Mouse (Mus musculus): Measurements from ENCODE around the gene Nwd1.

Nwd1 gene

GRCm38 (mm10) chr8:72716594-72716993 lies 70.1 kb downstream of the Nwd1 start:
- DNase-seq = no peak

- DNase-seq = no peak
These were observed 74.0 kb downstream of the Nwd1 start for GRCm38 (mm10) chr8:72720541-72720940.

GRCm38 (mm10) chr8:72722769-72723650 lies 76.5 kb downstream of the Nwd1 start, which contains the start of gene Sin3b:
Sin3b (plus strand) TSS chr8:72723285.
- DNase-seq = peak; percentile 98

- DNase-seq = no peak
These were observed 77.1 kb downstream of the Nwd1 start for GRCm38 (mm10) chr8:72723651-72724001.

GRCm38 (mm10) chr8:72728636-72729035 lies 82.1 kb downstream of the Nwd1 start:
- no peak for DNase-seq

- DNase-seq = peak; percentile 71
These were observed 88.5 kb downstream of the Nwd1 start for GRCm38 (mm10) chr8:72735001-72735400.

- DNase-seq = no peak
These were observed 90.4 kb downstream of the Nwd1 start for GRCm38 (mm10) chr8:72736868-72737267.

- peak; percentile 78 for DNase-seq
These were observed 99.5 kb downstream of the Nwd1 start for GRCm38 (mm10) chr8:72746061-72746460.

GRCm38 (mm10) chr8:72749846-72750245 lies 103.3 kb downstream of the Nwd1 start:
- DNase-seq = peak; percentile 9

- peak; percentile 2 for DNase-seq
These were observed 103.8 kb downstream of the Nwd1 start for GRCm38 (mm10) chr8:72750266-72750665.

- peak; percentile 3 for DNase-seq
These were observed 104.6 kb downstream of the Nwd1 start for GRCm38 (mm10) chr8:72751126-72751525.

- peak; percentile 2 for DNase-seq
These were observed 105.8 kb downstream of the Nwd1 start for GRCm38 (mm10) chr8:72752289-72752688.

- DNase-seq = peak; percentile 3
These were observed 106.7 kb downstream of the Nwd1 start for GRCm38 (mm10) chr8:72753165-72753564.

GRCm38 (mm10) chr8:72753781-72754180 lies 107.3 kb downstream of the Nwd1 start:
- no peak for DNase-seq

GRCm38 (mm10) chr8:72756031-72756430 lies 109.5 kb downstream of the Nwd1 start:
- DNase-seq = no peak

GRCm38 (mm10) chr8:72756771-72757390 lies 110.4 kb downstream of the Nwd1 start:
- peak; percentile 16 for DNase-seq

GRCm38 (mm10) chr8:72757426-72758195 lies 111.1 kb downstream of the Nwd1 start:
- peak; percentile 4 for DNase-seq

GRCm38 (mm10) chr8:72758310-72758709 lies 111.8 kb downstream of the Nwd1 start:
- peak; percentile 13 for DNase-seq

GRCm38 (mm10) chr8:72760216-72760615 lies 113.7 kb downstream of the Nwd1 start:
- DNase-seq = peak; percentile 6

GRCm38 (mm10) chr8:72761322-72762051 lies 115.0 kb downstream of the Nwd1 start, which contains the start of gene F2rl3:
F2rl3 (plus strand) TSS chr8:72761880.
- peak; percentile 69 for DNase-seq

GRCm38 (mm10) chr8:72762306-72762705 lies 115.8 kb downstream of the Nwd1 start:
- DNase-seq = no peak

GRCm38 (mm10) chr8:72765696-72766095 lies 119.2 kb downstream of the Nwd1 start:
- no peak for DNase-seq

- DNase-seq = no peak
These were observed 120.3 kb downstream of the Nwd1 start for GRCm38 (mm10) chr8:72766777-72767176.

Data from thymus, postnatal 4 days (tissue).